Mouse (Mus musculus) midbrain, embryonic 16.5 days (tissue): Measurements from ENCODE around the gene Tmem107. TPM values are rescaled to one million over a fixed set of nuclear protein-coding genes. Genes with fewer than 3 reads are reported as not detected.

Source experiments
- ATAC-seq: fragments of 200-750 bp; cut with Nextera tagmentation; 2 replicates; pipeline ENCODE4 v1.8.0; 2017; ENCODE audit warnings: moderate TSS enrichment
- H3K27ac ChIP-seq: fragments of 300-500 bp; sonication (generic); 2 replicates; pipeline ENCODE4 v1.5.1; 2014; ENCODE audit warnings: mild to moderate bottlenecking, low read length, mixed read lengths
- H3K27me3 ChIP-seq: fragments of 300-500 bp; sonication (generic); 2 replicates; pipeline ENCODE4 v1.6.1; 2014; ENCODE audit warnings: low read depth, low read length, mixed read lengths; ENCODE audit not compliant: control insufficient read depth, insufficient read depth
- H3K36me3 ChIP-seq: fragments of 300-500 bp; sonication (generic); 2 replicates; pipeline ENCODE4 v1.6.1; 2014; ENCODE audit warnings: mild to moderate bottlenecking, low read length, moderate library complexity, mixed read lengths; ENCODE audit not compliant: control insufficient read depth, insufficient read depth
- H3K4me1 ChIP-seq: fragments of 300-500 bp; sonication (generic); 2 replicates; pipeline ENCODE4 v1.6.1; 2014; ENCODE audit warnings: mild to moderate bottlenecking, low read length, mixed read lengths; ENCODE audit not compliant: control insufficient read depth, insufficient read depth
- H3K4me2 ChIP-seq: fragments of 300-500 bp; sonication (generic); 2 replicates; pipeline ENCODE4 v1.6.1; 2014; ENCODE audit warnings: mild to moderate bottlenecking, low read length, mixed read lengths
- H3K4me3 ChIP-seq: fragments of 300-500 bp; sonication (generic); 2 replicates; pipeline ENCODE4 v1.5.1; 2014; ENCODE audit warnings: low read depth, mild to moderate bottlenecking, low read length, moderate library complexity, mixed read lengths
- H3K9ac ChIP-seq: fragments of 300-500 bp; sonication (generic); 2 replicates; pipeline ENCODE4 v1.6.1; 2014; ENCODE audit warnings: low read depth, low read length, mixed read lengths
- H3K9me3 ChIP-seq: fragments of 300-500 bp; sonication (generic); replicated peaks from 2 replicates; pipeline ENCODE4 v1.6.1; 2014; ENCODE audit warnings: mild to moderate bottlenecking, low read length, mixed read lengths; ENCODE audit not compliant: control insufficient read depth, poor library complexity, severe bottlenecking
- WGBS: fragments of 180-500 bp; shearing (Covaris S2); extraction: QIAGEN DNeasy Blood & Tissue Kit; methylation state at CpG from one replicate; pipeline ENCODE4 v1.1.7; 2014; 5-methylcytosine and 5-hydroxymethylcytosine counted together
- polyA plus RNA-seq: library from polyadenylated mRNA; unstranded; fragments of >200 nt; fragmentation: Nextera tagmentation; extraction: Ambion mirVana; gene quantifications from 2 replicates; pipeline ENCODE4 v1.2.1, GENCODE M21; 2015

Gene Tmem107
- polyA plus RNA-seq, 1 experiment from 2014 or later = 41.2 TPM

DNA sequence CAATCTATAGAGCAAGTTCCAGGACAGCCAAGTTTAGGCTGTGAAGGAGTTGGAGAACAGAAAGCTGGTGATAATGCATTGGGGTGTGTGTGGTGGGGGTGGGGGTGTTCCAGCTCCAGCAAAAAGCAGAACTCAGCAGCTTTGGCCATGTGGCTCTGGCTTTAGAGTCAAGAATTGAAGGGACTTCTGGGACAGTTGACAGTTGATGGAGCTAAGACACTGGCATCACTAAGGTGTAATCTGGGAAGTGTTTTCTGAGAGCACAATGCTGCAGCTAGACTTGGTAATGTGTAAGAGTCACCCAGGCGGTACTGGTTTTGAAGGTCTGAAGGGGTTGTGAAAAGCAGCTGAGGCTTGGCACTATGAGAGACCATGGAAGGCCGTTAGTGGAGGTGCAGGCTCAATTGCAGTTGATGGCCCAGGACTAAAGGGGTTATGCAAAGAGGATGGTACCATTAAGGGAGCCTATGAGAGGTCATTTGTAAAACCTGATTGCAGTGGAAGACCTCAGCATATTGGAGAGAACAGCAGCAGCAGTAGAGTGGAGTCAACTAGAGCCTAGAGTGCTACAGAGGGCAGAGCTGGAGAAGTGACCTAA is 17.7 kb upstream of the Tmem107 start:
- ATAC-seq = no peak
- Histone ChIP-seq H3K27ac (no peak overlapping the region), H3K4me1 (peaks cover 4% of the 10 kb centered on the region; the same call in 1 of the 2 replicates), H3K36me3 (no peaks in the 10 kb centered on the region), H3K27me3 (no peaks in the 10 kb centered on the region), H3K4me2 (no peak overlapping the region), H3K4me3 (no peak overlapping the region), H3K9me3 (no peaks in the 10 kb centered on the region), H3K9ac (no peak overlapping the region)
- 92% methylated on average over 2 of the region's 2 CpGs for WGBS

DNA sequence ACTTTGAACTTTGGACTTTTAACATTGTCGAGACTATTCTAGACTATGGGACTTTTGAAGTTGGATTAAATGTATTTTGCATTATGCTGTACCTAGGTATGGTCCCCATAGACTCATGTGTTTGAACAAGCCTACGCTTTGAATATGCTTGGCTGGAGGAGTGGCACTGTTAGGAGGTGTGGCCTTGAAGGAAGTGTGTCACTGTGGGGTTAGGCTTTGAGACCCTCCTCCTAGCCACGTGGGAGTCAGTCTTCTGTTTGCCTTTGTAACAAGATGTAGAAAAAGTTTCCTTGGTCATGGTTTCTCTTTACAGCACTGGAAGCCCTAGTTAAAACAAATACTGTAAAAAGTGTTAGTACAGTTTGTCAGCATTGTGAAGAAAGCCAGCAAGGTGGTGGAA is 16.8 kb upstream of the Tmem107 start:
- H3K9ac ChIP-seq = no peak overlapping the region
- H3K27me3 ChIP-seq = no peaks in the 10 kb centered on the region
- ATAC-seq = no peak
- H3K4me3 ChIP-seq = no peak overlapping the region
- H3K9me3 ChIP-seq = no peaks in the 10 kb centered on the region
- no peak overlapping the region for H3K4me2 ChIP-seq
- peaks cover 10% of the 10 kb centered on the region for H3K4me1 ChIP-seq
- WGBS = 76% methylated on average over 3 of the region's 3 CpGs
- no peak overlapping the region for H3K27ac ChIP-seq
- no peaks in the 10 kb centered on the region for H3K36me3 ChIP-seq

DNA sequence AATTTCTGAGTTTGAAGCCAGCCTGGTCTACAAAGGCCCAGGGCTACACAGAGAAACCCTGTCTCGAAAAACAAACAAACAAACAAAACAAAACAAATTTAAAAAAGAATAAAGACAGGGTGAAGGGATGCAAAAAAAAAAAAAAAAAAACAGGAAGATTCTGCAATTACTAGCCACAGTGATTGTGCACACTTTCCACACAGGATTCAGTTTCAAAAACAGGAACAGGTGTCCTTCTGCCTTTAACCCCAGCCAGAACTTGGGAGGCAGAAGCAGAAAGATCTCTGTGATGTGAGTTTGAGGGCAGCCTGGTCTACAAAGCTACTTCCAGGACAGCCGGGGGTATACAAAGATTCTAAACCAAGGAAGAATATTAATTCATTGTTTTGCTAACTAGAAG is 12.3 kb upstream of the Tmem107 start:
- peak overlapping the region; percentile 57 for H3K9ac ChIP-seq
- no peaks in the 10 kb centered on the region for H3K9me3 ChIP-seq
- H3K4me3 ChIP-seq = peak overlapping the region; percentile 87
- no peak for ATAC-seq
- 68% methylated on average over 2 of the region's 2 CpGs for WGBS
- H3K27me3 ChIP-seq = no peaks in the 10 kb centered on the region
- H3K36me3 ChIP-seq = no peaks in the 10 kb centered on the region
- peak overlapping the region; percentile 89 for H3K27ac ChIP-seq
- peak overlapping the region; percentile 63 for H3K4me2 ChIP-seq
- H3K4me1 ChIP-seq = peaks cover 24% of the 10 kb centered on the region

DNA sequence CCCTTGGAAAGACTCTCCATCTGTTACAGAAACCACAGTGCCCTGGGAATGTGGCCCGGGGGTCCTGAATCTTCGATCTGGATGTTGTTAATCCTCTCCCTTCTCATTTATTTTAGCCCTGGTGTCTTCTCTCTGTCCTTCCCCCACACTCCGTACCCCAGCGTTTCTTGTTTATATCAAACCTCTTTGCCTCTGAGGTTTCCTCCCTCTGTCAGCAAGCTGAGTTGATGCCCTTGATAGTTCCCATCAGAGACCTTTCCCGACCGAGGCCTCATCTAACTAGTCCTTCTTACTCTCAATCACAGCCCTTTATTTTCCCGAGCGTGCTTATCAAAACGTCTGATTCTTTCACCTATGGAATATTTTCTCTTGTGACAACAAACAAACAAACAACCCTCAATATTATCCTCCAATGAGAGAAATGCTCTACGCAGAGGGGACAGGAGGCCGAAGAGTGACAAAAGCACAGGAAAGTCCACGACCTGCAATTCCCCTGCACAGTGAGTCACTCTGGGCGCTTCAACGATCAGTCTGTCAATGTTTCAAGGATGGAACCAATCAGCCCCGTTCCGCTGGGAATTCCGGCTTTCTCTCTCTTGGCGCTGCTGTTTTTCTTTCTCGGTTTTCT is 11.8 kb upstream of the Tmem107 start:
- no peaks in the 10 kb centered on the region for H3K36me3 ChIP-seq
- H3K27ac ChIP-seq = peak overlapping the region; percentile 89
- peak overlapping the region; percentile 87 for H3K4me3 ChIP-seq
- peaks cover 24% of the 10 kb centered on the region for H3K4me1 ChIP-seq
- peak; percentile 18; the same call in 1 of the 2 replicates for ATAC-seq
- no peaks in the 10 kb centered on the region for H3K27me3 ChIP-seq
- H3K9ac ChIP-seq = peak overlapping the region; percentile 57
- H3K4me2 ChIP-seq = peak overlapping the region; percentile 63
- no peaks in the 10 kb centered on the region for H3K9me3 ChIP-seq
- WGBS = 1% methylated on average over 19 of the region's 19 CpGs

DNA sequence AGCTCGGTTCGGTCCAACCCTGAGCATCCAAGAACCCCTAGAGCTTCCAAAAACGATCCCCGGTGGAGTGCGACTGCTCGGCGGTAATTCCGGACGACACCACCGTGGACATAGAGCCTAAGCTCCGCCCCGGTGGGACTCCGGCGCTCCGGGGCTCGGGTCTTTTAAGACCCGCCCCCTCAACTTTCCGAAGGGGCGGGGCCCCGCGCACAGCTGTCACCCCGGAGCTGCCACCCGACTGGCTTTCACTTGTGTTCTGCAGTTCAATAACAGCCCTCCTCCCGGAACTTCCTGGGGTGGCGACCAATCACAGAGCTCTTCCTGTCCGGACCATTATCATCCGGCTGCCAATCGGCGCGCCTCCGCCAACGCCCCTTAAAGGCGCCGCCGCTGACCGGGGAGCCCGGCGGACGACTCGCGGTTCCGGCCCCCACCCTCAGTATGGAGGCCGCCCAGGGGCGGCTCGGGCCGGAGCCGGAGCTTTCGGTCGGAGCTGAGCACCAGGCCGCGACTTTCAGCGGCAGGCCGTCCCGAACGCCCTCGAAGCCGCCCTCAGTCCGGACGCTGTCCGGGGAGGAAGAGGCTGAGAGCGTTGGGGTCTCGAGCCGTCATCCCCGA is 11.1 kb upstream of the Tmem107 start, which contains the start of gene Borcs6:
Gene Borcs6, plus strand, starts transcription at position 361 of the 618 bp plus-strand sequence.
- Histone ChIP-seq H3K9ac (peak within 1 kb of the TSS; percentile 85), H3K4me3 (peak within 1 kb of the TSS; percentile 87), H3K27me3 (no peaks in the 10 kb centered on the region), H3K27ac (peak within 1 kb of the TSS; percentile 93), H3K4me1 (peaks cover 27% of the 10 kb centered on the region), H3K4me2 (peak within 1 kb of the TSS; percentile 80), H3K36me3 (no peaks in the 10 kb centered on the region), H3K9me3 (no peaks in the 10 kb centered on the region)
- peak; percentile 93 for ATAC-seq
- WGBS = under 1% methylated on average over 62 of the region's 64 CpGs

DNA sequence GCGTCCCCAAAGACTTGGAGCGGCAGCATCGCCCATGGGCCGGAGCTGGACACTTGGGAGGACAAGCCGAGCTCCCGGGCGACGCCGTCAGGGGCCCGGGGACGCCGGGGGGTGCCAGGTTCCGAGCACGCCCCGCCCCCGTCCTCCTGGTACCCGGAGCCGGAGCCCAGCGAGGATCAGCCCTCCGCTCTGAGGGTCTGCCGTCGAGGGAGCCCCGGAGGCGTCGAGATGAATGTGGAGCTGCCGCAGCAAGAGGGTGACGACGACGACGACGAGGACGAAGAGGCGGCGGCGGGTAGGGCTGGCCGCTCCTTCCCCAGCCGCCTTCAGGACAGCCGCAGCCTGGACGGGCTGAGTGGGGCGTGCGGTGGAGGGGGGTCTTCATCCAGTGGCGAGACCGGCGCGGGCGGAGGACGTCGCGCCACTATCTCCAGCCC is 10.6 kb upstream of the Tmem107 start:
- Histone ChIP-seq H3K27ac (peak overlapping the region; percentile 93), H3K36me3 (no peaks in the 10 kb centered on the region), H3K4me1 (peaks cover 27% of the 10 kb centered on the region), H3K9me3 (no peaks in the 10 kb centered on the region), H3K9ac (peak overlapping the region; percentile 85), H3K4me3 (peak overlapping the region; percentile 87), H3K27me3 (no peaks in the 10 kb centered on the region), H3K4me2 (peak overlapping the region; percentile 80)
- peak; percentile 46 for ATAC-seq
- WGBS = 0% methylated on average over 49 of the region's 49 CpGs

DNA sequence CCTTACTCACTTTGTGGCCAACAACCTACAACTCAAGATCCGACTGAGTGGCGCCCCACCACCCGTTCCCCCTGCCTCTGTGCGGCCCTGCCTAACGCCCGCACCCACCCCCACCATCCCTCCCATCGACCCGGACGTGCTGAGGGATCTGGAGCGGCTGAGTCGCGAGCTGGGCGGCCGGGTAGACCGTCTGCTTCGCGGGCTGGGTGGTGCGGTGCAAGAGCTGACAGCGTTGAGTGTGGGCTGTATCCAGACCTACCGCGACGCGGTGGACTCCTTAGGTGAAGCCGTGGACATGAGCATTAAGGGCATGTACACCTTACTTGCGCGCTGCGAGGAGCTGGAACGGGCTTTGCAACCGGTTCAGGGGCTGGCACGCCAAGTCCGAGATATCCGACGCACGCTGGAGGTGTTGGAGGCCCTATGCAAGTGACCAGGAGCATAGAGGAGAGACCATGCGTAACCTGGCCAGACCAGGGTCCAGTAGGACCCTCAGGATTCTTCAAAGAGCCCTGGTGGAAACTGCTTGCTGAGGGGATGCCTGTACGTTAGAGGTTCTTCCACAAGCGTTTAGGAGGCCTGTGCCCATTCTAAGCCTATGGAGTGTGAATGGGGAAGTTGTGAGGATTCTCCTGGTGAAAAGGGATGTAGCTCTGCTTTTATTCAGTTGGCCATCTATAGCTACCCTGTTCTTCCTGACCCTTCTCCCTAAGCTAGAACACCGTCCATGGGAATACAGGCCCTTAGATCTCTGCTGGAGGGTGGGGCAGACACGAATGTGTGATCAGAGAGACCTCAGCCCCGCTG is 10.0 kb upstream of the Tmem107 start:
- H3K27ac ChIP-seq = peak overlapping the region; percentile 93
- no peaks in the 10 kb centered on the region for H3K36me3 ChIP-seq
- peaks cover 27% of the 10 kb centered on the region for H3K4me1 ChIP-seq
- H3K4me3 ChIP-seq = peak overlapping the region; percentile 87
- under 1% methylated on average over 40 of the region's 40 CpGs for WGBS
- 0 out of 2 replicates have a peak, but pooled peaks have one; percentile 1 for ATAC-seq
- no peaks in the 10 kb centered on the region for H3K27me3 ChIP-seq
- H3K9ac ChIP-seq = peak overlapping the region; percentile 85
- no peaks in the 10 kb centered on the region for H3K9me3 ChIP-seq
- peak overlapping the region; percentile 80 for H3K4me2 ChIP-seq

DNA sequence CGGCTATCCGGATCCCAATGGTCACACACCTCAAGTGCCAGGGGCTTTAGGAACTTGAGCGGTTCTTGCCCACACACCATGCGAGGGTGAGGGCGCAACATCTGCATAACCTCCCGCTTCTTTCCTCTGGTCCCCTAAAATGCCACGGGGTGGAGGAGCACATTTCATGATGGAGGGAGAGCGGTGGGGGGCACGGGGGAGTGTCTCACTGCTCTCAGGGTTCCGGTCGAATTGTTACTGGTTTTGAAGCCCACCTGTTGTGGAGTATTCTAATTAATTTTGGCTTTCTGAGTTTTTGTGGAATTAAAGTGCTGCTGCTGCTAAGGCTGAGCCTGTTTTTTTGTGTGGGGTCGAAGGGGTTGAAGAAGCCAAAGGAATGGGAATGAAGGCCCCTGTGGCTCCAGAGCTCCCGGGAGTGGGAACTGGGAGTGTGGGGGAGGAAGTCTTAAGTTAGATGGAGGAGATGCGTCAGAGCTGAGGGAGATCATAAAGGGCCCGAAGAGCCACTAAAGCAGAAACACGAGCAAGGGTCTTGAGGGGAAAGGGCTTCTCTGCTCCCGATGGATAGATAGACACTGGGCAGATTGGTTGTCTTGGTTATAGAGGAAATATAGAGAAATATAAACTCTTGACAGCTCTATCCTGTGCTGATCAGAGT is 9.2 kb upstream of the Tmem107 start:
- H3K9me3 ChIP-seq = no peaks in the 10 kb centered on the region
- 6% methylated on average over 17 of the region's 17 CpGs for WGBS
- peak overlapping the region; percentile 87 for H3K4me3 ChIP-seq
- no peaks in the 10 kb centered on the region for H3K36me3 ChIP-seq
- peaks cover 32% of the 10 kb centered on the region for H3K4me1 ChIP-seq
- peak overlapping the region; percentile 85 for H3K9ac ChIP-seq
- H3K4me2 ChIP-seq = peak overlapping the region; percentile 80
- no peaks in the 10 kb centered on the region for H3K27me3 ChIP-seq
- no peak overlapping the region for H3K27ac ChIP-seq
- ATAC-seq = no peak
